Mouse (Mus musculus): ENCODE measurements around the gene Itpr1.

Gene Itpr1

GRCm38 (mm10) chr6:108441290-108441689 is 228.4 kb downstream of the Itpr1 start:
- DNase-seq (ENCODE audit: low read depth, low spot score) = peak; percentile 67

GRCm38 (mm10) chr6:108442291-108442690 is 229.4 kb downstream of the Itpr1 start:
- no peak for DNase-seq (ENCODE audit: low read depth, low spot score)

- no peak for DNase-seq (ENCODE audit: low read depth, low spot score)
Measured at GRCm38 (mm10) chr6:108444435-108444834, 231.5 kb downstream of the Itpr1 start.

GRCm38 (mm10) chr6:108445006-108445405 is 232.1 kb downstream of the Itpr1 start:
- no peak for DNase-seq (ENCODE audit: low read depth, low spot score)

GRCm38 (mm10) chr6:108446766-108447165 is 233.9 kb downstream of the Itpr1 start:
- no peak for DNase-seq (ENCODE audit: low read depth, low spot score)

GRCm38 (mm10) chr6:108447179-108447845 is 234.4 kb downstream of the Itpr1 start:
- no peak for DNase-seq (ENCODE audit: low read depth, low spot score)

- no peak for DNase-seq (ENCODE audit: low read depth, low spot score)
Measured at GRCm38 (mm10) chr6:108448016-108448735, 235.3 kb downstream of the Itpr1 start.

GRCm38 (mm10) chr6:108448864-108449263 is 236.0 kb downstream of the Itpr1 start:
- peak; percentile 58 for DNase-seq (ENCODE audit: low read depth, low spot score)

GRCm38 (mm10) chr6:108451536-108451935 is 238.6 kb downstream of the Itpr1 start:
- DNase-seq (ENCODE audit: low read depth, low spot score) = no peak

GRCm38 (mm10) chr6:108453618-108454017 is 240.7 kb downstream of the Itpr1 start:
- DNase-seq (ENCODE audit: low read depth, low spot score) = no peak

GRCm38 (mm10) chr6:108454061-108454891 is 241.4 kb downstream of the Itpr1 start:
- DNase-seq (ENCODE audit: low read depth, low spot score) = no peak

GRCm38 (mm10) chr6:108454979-108455836 is 242.3 kb downstream of the Itpr1 start:
- peak; percentile 44 for DNase-seq (ENCODE audit: low read depth, low spot score)

- DNase-seq (ENCODE audit: low read depth, low spot score) = peak; percentile 90
Measured at GRCm38 (mm10) chr6:108456231-108457062, 243.6 kb downstream of the Itpr1 start.

- DNase-seq (ENCODE audit: low read depth, low spot score) = peak; percentile 48
Measured at GRCm38 (mm10) chr6:108457063-108457405, 244.1 kb downstream of the Itpr1 start.

GRCm38 (mm10) chr6:108457516-108458181 is 244.8 kb downstream of the Itpr1 start:
- peak; percentile 64 for DNase-seq (ENCODE audit: low read depth, low spot score)

GRCm38 (mm10) chr6:108458182-108458571 is 245.3 kb downstream of the Itpr1 start:
- DNase-seq (ENCODE audit: low read depth, low spot score) = no peak

GRCm38 (mm10) chr6:108458826-108459225 is 245.9 kb downstream of the Itpr1 start:
- no peak for DNase-seq (ENCODE audit: low read depth, low spot score)

- DNase-seq (ENCODE audit: low read depth, low spot score) = no peak
Measured at GRCm38 (mm10) chr6:108464308-108464979, 251.5 kb downstream of the Itpr1 start.

- no peak for DNase-seq (ENCODE audit: low read depth, low spot score)
Measured at GRCm38 (mm10) chr6:108465159-108465558, 252.3 kb downstream of the Itpr1 start.
